Mouse (Mus musculus): ENCODE measurements at regions not wholly inside any gene's neighbourhood (a gene's known extent, or its start where the extent isn't known, plus 50 kb on each side); places are given as distances from the start of the nearest gene placed in this dataset.

GRCm38 (mm10) chr4:114748131-114748530, 73.4 kb upstream of the Gm12830 start:
- Histone ChIP-seq H3K9ac (ENCODE audit: low read depth, low read length) (no peak overlapping the region), H3K27ac (ENCODE audit: low read length) (no peak overlapping the region), H3K9me3 (replicated peaks; ENCODE audit: control insufficient read depth, low read length, poor library complexity, severe bottlenecking) (no peaks in the 10 kb centered on the region; the same call in 1 of the 2 replicates), H3K4me2 (ENCODE audit: low read length) (no peak overlapping the region), H3K36me3 (ENCODE audit: control insufficient read depth, insufficient read depth, low read length) (no peaks in the 10 kb centered on the region), H3K4me3 (ENCODE audit: low read depth, low read length) (no peak overlapping the region), H3K27me3 (ENCODE audit: control insufficient read depth, insufficient read depth, low read depth, low read length) (no peaks in the 10 kb centered on the region), H3K4me1 (ENCODE audit: control insufficient read depth, insufficient read depth, low read length) (no peaks in the 10 kb centered on the region)
- ATAC-seq: no peak
- 79% methylated on average over 2 of the region's 2 CpGs for WGBS

- H3K4me3 ChIP-seq (ENCODE audit: low read depth, low read length): no peak overlapping the region
- no peak for ATAC-seq
- no peaks in the 10 kb centered on the region for H3K27me3 ChIP-seq (ENCODE audit: control insufficient read depth, insufficient read depth, low read depth, low read length)
- no peaks in the 10 kb centered on the region for H3K36me3 ChIP-seq (ENCODE audit: control insufficient read depth, insufficient read depth, low read length)
- no peaks in the 10 kb centered on the region for H3K4me1 ChIP-seq (ENCODE audit: control insufficient read depth, insufficient read depth, low read length)
- H3K4me2 ChIP-seq (ENCODE audit: low read length): no peak overlapping the region
- no peak overlapping the region for H3K27ac ChIP-seq (ENCODE audit: low read length)
- H3K9ac ChIP-seq (ENCODE audit: low read depth, low read length): no peak overlapping the region
- no peaks in the 10 kb centered on the region for H3K9me3 ChIP-seq (replicated peaks; ENCODE audit: control insufficient read depth, low read length, poor library complexity, severe bottlenecking)
Observed at GRCm38 (mm10) chr4:114759837-114760236, 61.7 kb upstream of the Gm12830 start.

DNA sequence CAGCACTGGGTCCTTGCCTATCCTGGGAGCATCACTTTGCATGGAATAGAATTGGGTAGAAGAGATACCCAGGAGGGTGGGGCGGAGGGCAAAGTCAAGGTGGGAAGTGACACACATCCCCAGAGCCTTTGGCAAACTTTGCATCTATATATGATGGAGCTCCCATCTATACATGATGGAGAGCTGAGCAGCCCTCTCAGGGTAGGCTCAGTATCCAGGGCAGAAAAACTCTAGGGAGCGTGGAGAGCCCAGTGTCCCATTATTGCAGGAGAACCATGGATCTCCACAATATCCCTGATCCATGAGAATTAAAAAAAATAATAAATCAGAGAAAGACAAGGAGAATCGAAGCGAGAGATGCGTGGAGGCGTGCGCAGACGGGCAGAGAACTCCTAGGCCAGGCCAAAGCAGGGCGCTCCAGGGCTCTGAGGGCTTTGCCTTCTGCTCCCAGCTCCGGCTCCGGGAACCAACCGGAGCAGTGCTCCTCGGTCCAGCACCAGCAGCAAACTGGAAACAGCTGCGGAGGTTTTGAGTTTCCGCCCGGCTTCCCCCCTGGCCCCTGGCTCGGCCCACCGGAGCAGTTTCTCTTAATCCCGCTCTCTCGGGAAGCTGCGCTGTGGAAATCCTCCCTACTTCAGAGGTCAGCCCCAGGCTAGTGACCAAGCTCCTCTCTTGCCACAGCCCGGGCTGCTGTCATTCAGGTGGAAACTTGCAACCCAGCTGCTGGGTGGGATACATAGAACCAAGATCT, 54.7 kb upstream of the Gm12830 start:
- no peaks in the 10 kb centered on the region for H3K36me3 ChIP-seq (ENCODE audit: control insufficient read depth, insufficient read depth, low read length)
- no peaks in the 10 kb centered on the region for H3K9me3 ChIP-seq (replicated peaks; ENCODE audit: control insufficient read depth, low read length, poor library complexity, severe bottlenecking)
- no peak overlapping the region for H3K4me3 ChIP-seq (ENCODE audit: low read depth, low read length)
- ATAC-seq: no peak
- H3K4me2 ChIP-seq (ENCODE audit: low read length): no peak overlapping the region
- no peak overlapping the region for H3K9ac ChIP-seq (ENCODE audit: low read depth, low read length)
- H3K4me1 ChIP-seq (ENCODE audit: control insufficient read depth, insufficient read depth, low read length): no peaks in the 10 kb centered on the region
- 41% methylated on average over 22 of the region's 22 CpGs for WGBS
- H3K27me3 ChIP-seq (ENCODE audit: control insufficient read depth, insufficient read depth, low read depth, low read length): no peaks in the 10 kb centered on the region
- no peak overlapping the region for H3K27ac ChIP-seq (ENCODE audit: low read length)
